Mouse (Mus musculus) embryonic facial prominence, embryonic 10.5 days (tissue): ENCODE data around the gene Gm9958. TPM values are rescaled to one million over a fixed set of nuclear protein-coding genes. Genes with fewer than 3 reads are reported as not detected.

Source experiments
- polyA plus RNA-seq: library from polyadenylated mRNA; unstranded; fragments of >200 nt; fragmentation: Nextera tagmentation; extraction: Ambion mirVana; gene quantifications from 2 replicates; pipeline ENCODE4 v1.2.1, GENCODE M21; 2016

Gm9958 gene
- polyA plus RNA-seq, 1 experiment from 2014 or later: 5.3 TPM

Other genes starting within 250 kb of the Gm9958 start
- 33.0 and 36.3 TPM in 2 replicates for gene Cox18, start 143.2 kb upstream of the Gm9958 start, polyA plus RNA-seq
- 26.3 and 26.8 TPM in 2 replicates for gene Ankrd17, start 627 bp upstream of the Gm9958 start, polyA plus RNA-seq
- gene Alb, start 93.7 kb downstream of the Gm9958 start, polyA plus RNA-seq: not detected in 2 replicates
- gene Afp, start 123.5 kb downstream of the Gm9958 start, polyA plus RNA-seq: 0.19 and 1.4 TPM in 2 replicates
- not detected in 2 replicates for gene Afm, start 151.7 kb downstream of the Gm9958 start, polyA plus RNA-seq
- not detected in 2 replicates for gene 5830473C10Rik, start 193.9 kb downstream of the Gm9958 start, polyA plus RNA-seq